Mouse (Mus musculus): ENCODE data around the gene Papln. TPM values are rescaled to one million over a fixed set of nuclear protein-coding genes. Genes with fewer than 3 reads are reported as not detected.

Papln gene
- polyA plus RNA-seq (2015; fragmentation: Illumina TruSeq; extraction: RNeasy Lipid Tissue Mini Kit (QIAGEN cat#74804); ENCODE audit: low read depth, low replicate concordance): 2.4 TPM

DNA sequence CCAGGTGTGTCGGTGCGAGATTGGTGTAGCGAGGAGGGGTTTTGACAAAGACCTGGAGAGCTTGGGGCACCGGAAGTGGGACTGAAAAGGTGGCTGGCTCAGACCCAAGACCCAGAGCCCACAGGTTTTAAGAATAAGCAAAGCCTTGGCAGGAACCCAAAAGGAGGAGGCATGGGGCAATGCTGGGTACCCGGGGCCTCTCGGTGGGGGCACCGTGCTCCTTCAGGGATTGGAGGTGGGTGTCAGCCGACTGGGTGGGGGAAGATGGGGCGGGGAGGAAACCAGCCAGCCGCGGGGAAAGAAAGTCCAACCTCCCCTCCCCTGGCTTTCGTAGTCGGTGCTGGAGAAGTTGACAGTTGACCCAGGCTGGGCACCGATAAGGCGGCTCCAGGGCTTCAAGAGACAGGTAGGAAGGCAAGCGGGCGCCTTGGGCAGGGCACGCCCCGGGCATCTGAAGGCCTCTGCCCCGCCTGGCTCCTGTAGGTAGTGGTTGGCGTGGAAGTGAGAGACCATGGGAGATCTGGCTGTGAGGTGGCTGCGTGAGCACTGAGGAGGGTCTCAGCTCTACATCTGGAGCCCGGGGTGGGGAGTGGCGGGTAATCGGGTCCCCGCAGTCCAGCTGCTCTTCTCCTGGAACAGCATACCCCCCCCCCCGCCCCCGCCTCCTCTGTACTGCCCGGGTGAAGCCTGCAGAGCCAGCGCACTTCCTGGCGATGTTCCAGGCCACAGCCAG lies at the start of gene Papln:
Papln (plus strand) TSS at position 324 of the 733 bp plus-strand sequence.

Other genes starting within 250 kb of the Papln start
- gene Dcaf4, start 243.2 kb upstream of the Papln start, polyA plus RNA-seq (2015; fragmentation: Illumina TruSeq; extraction: RNeasy Lipid Tissue Mini Kit (QIAGEN cat#74804); ENCODE audit: low read depth, low replicate concordance): 24.5 TPM
- 26.7 TPM for gene Zfyve1, start 166.4 kb upstream of the Papln start, polyA plus RNA-seq (2015; fragmentation: Illumina TruSeq; extraction: RNeasy Lipid Tissue Mini Kit (QIAGEN cat#74804); ENCODE audit: low read depth, low replicate concordance)
- 78.6 TPM for gene Rbm25, start 132.4 kb upstream of the Papln start, polyA plus RNA-seq (2015; fragmentation: Illumina TruSeq; extraction: RNeasy Lipid Tissue Mini Kit (QIAGEN cat#74804); ENCODE audit: low read depth, low replicate concordance)
- gene Psen1, start 75.5 kb upstream of the Papln start, polyA plus RNA-seq (2015; fragmentation: Illumina TruSeq; extraction: RNeasy Lipid Tissue Mini Kit (QIAGEN cat#74804); ENCODE audit: low read depth, low replicate concordance): 54.5 TPM
- 42.0 TPM for gene Numb, start 158.3 kb downstream of the Papln start, polyA plus RNA-seq (2015; fragmentation: Illumina TruSeq; extraction: RNeasy Lipid Tissue Mini Kit (QIAGEN cat#74804); ENCODE audit: low read depth, low replicate concordance)
- 10.2 TPM for gene Riox1, start 187.0 kb downstream of the Papln start, polyA plus RNA-seq (2015; fragmentation: Illumina TruSeq; extraction: RNeasy Lipid Tissue Mini Kit (QIAGEN cat#74804); ENCODE audit: low read depth, low replicate concordance)
- gene Heatr4, start 221.2 kb downstream of the Papln start, polyA plus RNA-seq (2015; fragmentation: Illumina TruSeq; extraction: RNeasy Lipid Tissue Mini Kit (QIAGEN cat#74804); ENCODE audit: low read depth, low replicate concordance): not detected
- 5.5 TPM for gene Acot2, start 224.2 kb downstream of the Papln start, polyA plus RNA-seq (2015; fragmentation: Illumina TruSeq; extraction: RNeasy Lipid Tissue Mini Kit (QIAGEN cat#74804); ENCODE audit: low read depth, low replicate concordance)
- gene Acot1, start 245.9 kb downstream of the Papln start, polyA plus RNA-seq (2015; fragmentation: Illumina TruSeq; extraction: RNeasy Lipid Tissue Mini Kit (QIAGEN cat#74804); ENCODE audit: low read depth, low replicate concordance): 35.0 TPM